Mouse (Mus musculus) heart, adult 10 weeks (tissue): ENCODE results near the gene Gm136. TPM values are rescaled to one million over a fixed set of nuclear protein-coding genes. Genes with fewer than 3 reads are reported as not detected.

ENCODE experiments used
- polyA plus RNA-seq: library from polyadenylated mRNA; stranded (reverse); fragments of 350-450 nt; fragmentation: Illumina TruSeq; extraction: RNeasy Lipid Tissue Mini Kit (QIAGEN cat#74804); gene quantifications from one replicate; pipeline ENCODE4 v1.2.3, GENCODE M21; 2014; ENCODE audit warnings: low read depth, low replicate concordance

The Gm136 gene
- not detected for polyA plus RNA-seq

GRCm38 (mm10) chr4:34756163-34756562 is at the start of gene Gm136:
Gene Gm136 (minus strand): TSS chr4:34756263.

GRCm38 (mm10) chr4:34777677-34778527 is 21.8 kb upstream of the Gm136 start, which contains the start of gene Smim8:
Gene Smim8 (minus strand): TSS chr4:34778423.

GRCm38 (mm10) chr4:34729851-34730341 is 26.2 kb downstream of the Gm136 start, which contains the start of gene Cfap206:
Gene Cfap206 (minus strand): TSS chr4:34730206.

Other genes with a start within 250 kb of the Gm136 start
- 51.8 TPM for gene Akirin2, start 205.3 kb downstream of the Gm136 start, polyA plus RNA-seq
- 37.5 TPM for gene Orc3, start 141.3 kb downstream of the Gm136 start, polyA plus RNA-seq
- 30.1 TPM for gene Rars2, start 141.3 kb downstream of the Gm136 start, polyA plus RNA-seq
- gene Slc35a1, start 68.8 kb downstream of the Gm136 start, polyA plus RNA-seq = 15.6 TPM
- gene Cfap206, start 26.1 kb downstream of the Gm136 start, polyA plus RNA-seq = not detected
- gene Smim8, start 22.2 kb upstream of the Gm136 start, polyA plus RNA-seq = 98.5 TPM
- 7.5 TPM for gene Zfp292, start 126.7 kb upstream of the Gm136 start, polyA plus RNA-seq
- not detected for gene Cga, start 137.5 kb upstream of the Gm136 start, polyA plus RNA-seq